Mouse (Mus musculus) left cerebral cortex, postnatal 4 days (tissue): ENCODE measurements around the gene Sirt7. TPM values are rescaled to one million over a fixed set of nuclear protein-coding genes. Genes with fewer than 3 reads are reported as not detected.
"Not testable (repeated sequence)": the region's sequence is repeated elsewhere in the genome, so short reads cannot be mapped to it uniquely, and the experiment has no call there.

Experiments
- DNase-seq: peaks from one replicate; pipeline ENCODE4 v3.0.0-alpha.2; 2022
- intact Hi-C: fragments of 180-260 bp; cut with DNase I; formaldehyde crosslinking; loops from one replicate; pipeline ENCODE4 v1.15.1; 2025
- total RNA-seq, 2 experiments: library from RNA; stranded (reverse); gene quantifications; 2 replicates each; pipeline ENCODE4 v1.2.3; 2021

The Sirt7 gene
- total RNA-seq, 2 experiments from 2014 or later = 37.5 to 38.0 TPM

GRCm38 (mm10) chr11:120598990-120599549 is 26.0 kb downstream of the Sirt7 start:
- intact Hi-C loops = no loop called here
- DNase-seq = no peak

- intact Hi-C loops = no loop called here
- peak; percentile 94 for DNase-seq
These were observed 26.6 kb downstream of the Sirt7 start, which contains the start of the genes Alyref and Anapc11 for GRCm38 (mm10) chr11:120598283-120598989. TSS of gene Alyref (minus strand) at chr11:120598365. TSS of gene Anapc11 (plus strand) at chr11:120598421.

GRCm38 (mm10) chr11:120597240-120598235 is 27.5 kb downstream of the Sirt7 start:
- DNase-seq = no peak
- intact Hi-C loops = no loop called here

GRCm38 (mm10) chr11:120588531-120588930 is 36.5 kb downstream of the Sirt7 start:
- intact Hi-C loops = no loop called here
- DNase-seq = no peak

- intact Hi-C loops = no loop called here
- no peak for DNase-seq
These were observed 41.1 kb downstream of the Sirt7 start for GRCm38 (mm10) chr11:120583937-120584336.

- not testable (repeated sequence) for DNase-seq
These were observed 42.1 kb downstream of the Sirt7 start for GRCm38 (mm10) chr11:120582982-120583293.

GRCm38 (mm10) chr11:120582268-120582981 is 42.6 kb downstream of the Sirt7 start:
- intact Hi-C loops = no loop called here
- no peak for DNase-seq

More at GRCm38 (mm10) chr11:120582982-120583293, 42.1 kb downstream of the Sirt7 start:
- intact Hi-C loops = not testable (repeated sequence)

GRCm38 (mm10) chr11:120581490-120582267 is 43.4 kb downstream of the Sirt7 start, which contains the start of gene Arhgdia:
TSS of gene Arhgdia (minus strand) at chr11:120581624.
- intact Hi-C loops = no loop called here
- DNase-seq = peak; percentile 92

- DNase-seq = no peak
- intact Hi-C loops = no loop called here
These were observed 44.1 kb downstream of the Sirt7 start for GRCm38 (mm10) chr11:120580871-120581331.

- no peak for DNase-seq
- intact Hi-C loops = no loop called here
These were observed 44.9 kb downstream of the Sirt7 start for GRCm38 (mm10) chr11:120580190-120580589.

GRCm38 (mm10) chr11:120579316-120580107 is 45.5 kb downstream of the Sirt7 start:
- intact Hi-C loops = no loop called here
- DNase-seq = peak; percentile 75

GRCm38 (mm10) chr11:120578694-120579243 is 46.3 kb downstream of the Sirt7 start:
- intact Hi-C loops = no loop called here
- no peak for DNase-seq

GRCm38 (mm10) chr11:120578024-120578693 is 46.9 kb downstream of the Sirt7 start:
- no peak for DNase-seq
- intact Hi-C loops = no loop called here

- no peak for DNase-seq
These were observed 47.6 kb downstream of the Sirt7 start for GRCm38 (mm10) chr11:120577211-120578023.

GRCm38 (mm10) chr11:120576365-120576981 is 48.6 kb downstream of the Sirt7 start:
- intact Hi-C loops = no loop called here

More at GRCm38 (mm10) chr11:120577211-120578023, 47.6 kb downstream of the Sirt7 start:
- intact Hi-C loops = no loop called here

GRCm38 (mm10) chr11:120575940-120576339 is 49.1 kb downstream of the Sirt7 start:
- intact Hi-C loops = no loop called here
- no peak for DNase-seq

More at GRCm38 (mm10) chr11:120576365-120576981, 48.6 kb downstream of the Sirt7 start:
- no peak for DNase-seq
